Mouse (Mus musculus): Measurements from ENCODE around the gene C9orf72. TPM values are rescaled to one million over a fixed set of nuclear protein-coding genes. Genes with fewer than 3 reads are reported as not detected.
"Not testable (repeated sequence)": the region's sequence is repeated elsewhere in the genome, so short reads cannot be mapped to it uniquely, and the experiment has no call there.

The C9orf72 gene
- total RNA-seq (2021), result 10 to 100 TPM; 24.7 to 26.0 TPM
- long read RNA-seq, experiment 1, transcript C9orf72-203 (11 exons, 3,193 nt), result major isoform, 10 of 21 reads
- long read RNA-seq, experiment 1, partial matches to known transcripts, result 3 of 21 reads
- long read RNA-seq, experiment 1, other reads (novel, unspliced or antisense), result 8 of 21 reads
- long read RNA-seq, experiment 2, transcript C9orf72-203 (11 exons, 3,193 nt), result major isoform, 13 of 17 reads
- long read RNA-seq, experiment 2, partial matches to known transcripts, result 1 of 17 reads
- long read RNA-seq, experiment 2, other reads (novel, unspliced or antisense), result 3 of 17 reads

DNA sequence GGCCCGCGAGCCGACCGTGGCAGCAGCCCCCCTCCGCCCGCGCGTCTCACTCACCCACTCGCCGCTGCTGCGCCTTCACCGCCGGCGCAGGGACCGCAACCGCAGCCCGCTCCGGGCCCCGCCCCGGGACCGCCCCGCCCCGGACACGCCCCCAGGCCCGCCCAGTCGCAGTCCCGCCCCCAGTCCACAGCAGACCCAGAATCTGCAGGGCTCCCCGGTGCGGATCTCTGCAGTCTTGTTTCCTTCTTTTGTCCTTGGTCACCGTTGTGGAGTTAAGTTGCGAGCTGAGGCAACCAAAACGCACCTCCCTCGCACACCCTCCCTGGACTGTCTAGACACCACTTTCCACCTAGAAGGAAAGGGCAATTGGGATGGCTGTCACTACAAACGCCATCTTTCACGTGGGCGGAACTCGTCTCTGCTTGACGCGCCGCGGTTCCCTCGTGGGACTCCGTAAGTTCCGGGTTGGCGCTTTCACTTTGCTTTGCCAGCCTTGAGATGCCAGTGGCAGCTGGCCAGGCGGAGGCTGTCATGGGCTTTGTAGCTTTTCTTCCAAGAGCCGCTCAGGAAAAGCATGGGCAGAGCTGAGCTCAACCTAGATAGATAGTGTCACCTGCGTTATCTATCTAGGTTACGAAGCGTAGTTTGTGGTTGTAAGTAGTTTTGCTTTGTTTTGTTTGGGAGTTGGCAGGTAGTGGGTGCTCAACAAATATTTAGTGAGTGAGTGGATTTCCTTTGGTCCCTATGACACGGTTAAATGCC lies at the start of gene C9orf72:
Gene C9orf72 (minus strand): TSS at position 442 of the 762 bp plus-strand sequence.
- Histone ChIP-seq H3K27ac (peak within 1 kb of the TSS; percentile 90), H3K4me3 (peak within 1 kb of the TSS; percentile 96)
- DNase-seq (ENCODE audit: low spot score in 2 of 2), result peak; percentile 95 to 96
- no peak for TF ChIP-seq CTCF (conservative IDR thresholded peaks at IDR 0.05)

DNA sequence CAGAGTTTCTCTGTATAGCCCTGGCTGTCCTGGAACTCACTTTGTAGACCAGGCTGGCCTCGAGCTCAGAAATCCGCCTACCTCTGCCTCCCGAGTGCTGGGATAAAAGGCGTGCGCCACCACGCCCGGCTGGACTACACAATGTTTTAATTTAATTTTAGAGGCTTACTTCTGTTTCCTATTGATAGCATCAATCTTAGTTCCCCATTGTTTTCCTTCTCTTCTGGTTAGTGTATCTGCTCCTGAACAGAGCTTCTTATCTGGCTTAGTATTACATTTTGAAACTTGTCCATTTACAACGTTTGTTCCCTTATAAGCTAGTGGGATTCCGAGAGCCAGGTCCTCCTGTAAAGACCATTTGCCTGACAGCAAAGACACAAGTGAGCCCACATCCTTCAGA lies 33.0 kb upstream of the C9orf72 start:
- no peak for TF ChIP-seq CTCF (conservative IDR thresholded peaks at IDR 0.05)
- no peak for DNase-seq (ENCODE audit: low spot score in 2 of 2)
- no peak overlapping the region for H3K4me3 ChIP-seq
- no peak overlapping the region for H3K27ac ChIP-seq

DNA sequence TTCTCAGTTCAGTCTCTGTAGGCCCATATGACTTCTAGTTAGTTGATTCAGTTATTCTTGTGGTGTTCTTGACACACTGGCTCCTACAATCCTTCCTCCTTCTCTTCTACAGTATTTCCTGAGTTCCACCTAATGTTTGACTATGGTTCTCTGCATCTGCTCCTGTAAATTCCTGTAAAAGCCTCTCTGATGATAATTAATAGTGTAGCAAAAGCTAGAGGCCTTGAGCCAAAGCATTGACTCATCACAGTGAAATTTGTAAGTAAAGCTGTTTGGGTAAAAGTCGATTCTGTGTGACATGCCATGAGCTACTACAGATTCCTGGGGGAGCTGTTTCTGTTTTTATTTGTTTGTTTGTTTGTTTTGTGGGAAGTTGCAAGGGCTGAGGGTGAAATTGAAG lies 18.0 kb upstream of the C9orf72 start:
- no peak for DNase-seq (ENCODE audit: low spot score in 2 of 2)
- TF ChIP-seq CTCF (conservative IDR thresholded peaks at IDR 0.05), result no peak
- Histone ChIP-seq H3K27ac (no peak overlapping the region), H3K4me3 (no peak overlapping the region)

DNA sequence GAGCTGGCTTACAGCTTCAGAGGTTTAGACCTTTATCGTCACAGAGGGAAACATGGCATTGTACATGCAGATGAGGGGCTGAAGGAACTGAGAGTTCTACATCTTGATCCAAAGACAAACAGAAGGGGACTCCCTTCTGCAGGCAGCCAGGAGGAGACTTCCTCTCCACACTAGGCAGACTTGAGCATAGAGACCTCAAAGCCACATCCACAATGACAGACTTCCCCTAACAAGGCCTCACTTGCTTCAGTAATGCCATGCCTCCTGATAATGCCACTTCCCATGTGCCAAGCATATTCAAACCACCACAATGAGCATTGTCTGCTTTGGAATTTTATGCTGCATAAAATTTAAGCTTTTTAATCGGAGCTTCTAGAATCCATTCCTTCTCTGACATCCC lies 15.8 kb upstream of the C9orf72 start:
- no peak overlapping the region for H3K27ac ChIP-seq
- no peak for DNase-seq (ENCODE audit: low spot score in 2 of 2)
- TF ChIP-seq CTCF (conservative IDR thresholded peaks at IDR 0.05), result no peak

DNA sequence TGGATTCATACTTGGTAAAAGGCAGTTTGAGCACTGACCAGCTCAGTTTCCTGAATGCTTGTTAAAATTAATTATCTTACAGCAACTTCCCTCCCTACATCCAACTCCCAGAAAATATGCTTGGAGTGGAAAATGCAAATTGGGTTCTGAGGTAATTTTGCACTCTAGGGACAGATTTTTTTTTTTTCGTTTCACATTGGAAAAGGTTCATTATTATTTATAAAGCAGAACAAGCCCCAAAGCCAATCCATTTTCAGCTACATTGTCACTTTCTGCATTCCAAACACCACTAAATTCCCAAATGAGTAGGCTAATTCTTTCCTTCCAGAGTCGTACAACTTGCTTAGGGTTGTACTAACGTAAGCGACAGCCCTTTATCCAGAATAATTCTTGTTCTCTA lies 12.7 kb upstream of the C9orf72 start:
- Histone ChIP-seq H3K27ac (no peak overlapping the region), H3K4me3 (no peak overlapping the region)
- DNase-seq (ENCODE audit: low spot score in 2 of 2), result no peak
- TF ChIP-seq CTCF (conservative IDR thresholded peaks at IDR 0.05), result no peak

More for the DNA sequence above, 15.8 kb upstream of the C9orf72 start:
- H3K4me3 ChIP-seq, result no peak overlapping the region

DNA sequence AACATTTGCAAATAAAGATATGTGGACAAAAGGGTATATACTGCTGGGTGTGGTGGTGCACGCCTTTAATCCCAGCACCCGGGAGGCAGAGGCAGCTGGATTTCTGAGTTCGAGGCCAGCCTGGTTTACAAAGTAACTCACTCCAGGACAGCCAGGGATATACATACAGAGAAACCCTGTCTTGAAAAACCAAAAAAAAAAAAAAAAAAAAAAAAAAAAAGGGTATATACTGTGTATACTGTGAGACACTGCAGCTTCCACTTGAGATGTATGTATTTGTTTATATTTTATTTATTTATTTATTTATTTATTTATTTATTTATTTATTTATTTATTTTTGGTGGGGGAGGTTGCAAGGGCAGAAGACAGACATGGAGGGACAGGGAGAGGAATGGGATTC lies 12.3 kb upstream of the C9orf72 start:
- DNase-seq (ENCODE audit: low spot score in 2 of 2); H3K4me3 ChIP-seq; H3K27ac ChIP-seq: not testable (repeated sequence)

DNA sequence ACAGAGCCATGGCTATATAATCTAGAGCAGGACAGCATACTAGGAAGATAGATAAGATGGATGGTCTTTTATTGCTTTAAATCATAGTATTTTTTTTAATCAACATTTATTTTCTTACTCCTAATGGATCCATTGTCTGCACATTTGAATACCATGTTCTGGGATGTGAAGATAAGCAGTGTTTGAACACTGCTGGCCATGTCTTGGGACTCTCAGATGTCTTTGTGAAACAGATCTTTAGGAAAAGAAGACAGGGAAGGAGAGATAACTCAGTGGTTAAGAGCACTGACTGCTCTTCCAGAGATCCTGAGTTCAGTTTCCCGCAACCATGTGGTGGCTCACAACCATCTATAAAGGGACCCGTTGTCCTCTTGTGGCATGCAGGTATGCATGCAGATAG lies 10.3 kb upstream of the C9orf72 start:
- Histone ChIP-seq H3K27ac (no peak overlapping the region), H3K4me3 (no peak overlapping the region)
- TF ChIP-seq CTCF (conservative IDR thresholded peaks at IDR 0.05), result no peak
- DNase-seq (ENCODE audit: low spot score in 2 of 2), result no peak

DNA sequence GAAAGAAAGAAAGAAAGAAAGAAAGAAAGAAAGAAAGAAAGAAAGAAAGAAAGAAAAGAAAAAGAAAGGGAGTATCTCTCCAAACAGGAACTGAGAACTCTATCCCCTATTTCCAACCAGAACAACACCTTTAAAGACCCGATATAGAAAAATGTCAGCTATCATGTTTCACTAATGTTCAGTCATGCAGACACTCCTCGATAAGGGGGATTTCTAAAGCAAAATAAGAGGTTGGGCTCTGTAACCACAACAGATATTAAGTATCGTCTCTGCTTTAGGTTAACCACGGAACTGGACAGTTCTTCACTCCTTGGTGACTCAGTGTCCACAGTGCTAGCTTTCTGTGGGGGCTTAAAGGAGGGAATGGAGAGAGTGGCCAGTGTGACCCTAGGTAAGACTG lies 2.3 kb upstream of the C9orf72 start:
- no peak for TF ChIP-seq CTCF (conservative IDR thresholded peaks at IDR 0.05)
- DNase-seq (ENCODE audit: low spot score in 2 of 2), result no peak

DNA sequence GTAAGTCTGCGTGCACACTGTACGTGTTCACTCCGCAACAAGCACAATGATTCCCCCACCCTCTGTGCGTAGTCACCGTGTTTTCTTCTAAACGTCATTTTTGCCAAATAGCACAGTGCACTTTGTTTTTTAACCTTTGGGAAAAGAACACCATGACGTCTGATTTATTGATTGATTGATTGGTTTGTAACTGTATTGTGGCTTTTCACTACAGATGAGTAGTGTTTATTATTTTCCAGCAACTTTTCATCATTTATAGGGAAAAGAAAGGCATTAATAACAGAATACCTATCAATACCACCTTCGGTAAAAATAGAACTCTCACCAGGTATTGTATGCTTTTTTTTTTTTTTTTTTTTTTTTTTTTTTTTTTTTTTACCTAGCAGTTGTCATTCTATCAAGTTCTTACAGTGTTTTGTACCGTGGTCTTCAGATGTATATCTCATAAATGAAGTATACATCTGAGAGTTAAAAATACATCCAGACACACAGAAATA lies 569 bp upstream of the C9orf72 start:
- H3K27ac ChIP-seq, result peak overlapping the region; percentile 90
- DNase-seq (ENCODE audit: low spot score in 2 of 2), result no peak
- no peak for TF ChIP-seq CTCF (conservative IDR thresholded peaks at IDR 0.05)
- H3K4me3 ChIP-seq, result peak overlapping the region; percentile 96

More for the DNA sequence above, 2.3 kb upstream of the C9orf72 start:
- Histone ChIP-seq H3K27ac (no peak overlapping the region), H3K4me3 (no peak overlapping the region)

DNA sequence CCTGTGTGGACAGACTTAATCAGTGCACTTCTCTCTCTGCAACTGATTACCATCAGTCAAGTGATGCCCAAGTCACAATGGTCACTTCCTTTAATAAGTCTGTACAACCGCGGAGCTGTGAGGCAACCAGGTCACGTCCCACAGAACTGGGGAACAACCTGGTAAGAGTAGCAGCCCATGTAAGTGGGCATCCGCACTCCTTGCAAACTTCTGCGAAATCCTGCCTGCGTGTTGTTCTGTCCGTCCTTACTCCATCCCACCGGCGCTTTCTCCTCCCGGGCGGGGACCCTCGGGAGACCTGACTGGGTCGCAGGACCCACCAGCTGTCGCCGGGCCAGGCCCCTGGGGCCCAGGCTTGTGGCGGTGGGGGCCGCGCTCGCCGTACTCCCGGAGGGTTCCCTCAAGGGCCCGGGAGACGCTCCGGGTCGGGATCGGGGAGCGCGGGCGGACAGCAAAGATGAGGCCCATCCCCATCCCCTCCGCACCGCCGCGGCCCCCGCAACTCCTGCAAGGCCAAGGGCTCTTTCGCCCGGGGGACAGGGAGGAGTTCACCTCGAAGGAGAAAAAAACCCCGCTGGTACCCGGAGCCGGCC lies 738 bp downstream of the C9orf72 start:
- TF ChIP-seq CTCF (conservative IDR thresholded peaks at IDR 0.05), result no peak
- H3K27ac ChIP-seq, result peak overlapping the region; percentile 90
- no peak for DNase-seq (ENCODE audit: low spot score in 2 of 2)
- H3K4me3 ChIP-seq, result peak overlapping the region; percentile 96

DNA sequence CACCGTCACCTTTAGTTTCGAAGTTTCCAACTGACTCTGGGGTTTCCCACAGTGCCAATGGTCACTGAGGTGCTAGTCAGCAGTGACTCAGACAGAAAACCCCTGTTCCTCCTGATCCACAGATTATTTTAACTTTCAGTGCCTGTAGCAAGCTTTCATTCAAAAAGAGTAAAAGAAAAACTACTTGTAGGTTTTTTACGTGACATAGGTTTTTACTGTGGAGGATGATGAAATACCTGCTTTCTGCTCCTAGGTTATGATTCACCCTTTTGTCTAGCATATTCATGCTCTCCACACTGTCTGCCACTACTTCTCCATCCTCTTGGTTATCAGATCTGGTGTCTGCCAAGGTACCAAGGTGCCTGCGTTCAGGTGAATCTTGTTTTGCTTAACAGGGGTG lies 1.9 kb downstream of the C9orf72 start:
- H3K27ac ChIP-seq, result no peak overlapping the region
- no peak for TF ChIP-seq CTCF (conservative IDR thresholded peaks at IDR 0.05)
- no peak for DNase-seq (ENCODE audit: low spot score in 2 of 2)
- no peak overlapping the region for H3K4me3 ChIP-seq

DNA sequence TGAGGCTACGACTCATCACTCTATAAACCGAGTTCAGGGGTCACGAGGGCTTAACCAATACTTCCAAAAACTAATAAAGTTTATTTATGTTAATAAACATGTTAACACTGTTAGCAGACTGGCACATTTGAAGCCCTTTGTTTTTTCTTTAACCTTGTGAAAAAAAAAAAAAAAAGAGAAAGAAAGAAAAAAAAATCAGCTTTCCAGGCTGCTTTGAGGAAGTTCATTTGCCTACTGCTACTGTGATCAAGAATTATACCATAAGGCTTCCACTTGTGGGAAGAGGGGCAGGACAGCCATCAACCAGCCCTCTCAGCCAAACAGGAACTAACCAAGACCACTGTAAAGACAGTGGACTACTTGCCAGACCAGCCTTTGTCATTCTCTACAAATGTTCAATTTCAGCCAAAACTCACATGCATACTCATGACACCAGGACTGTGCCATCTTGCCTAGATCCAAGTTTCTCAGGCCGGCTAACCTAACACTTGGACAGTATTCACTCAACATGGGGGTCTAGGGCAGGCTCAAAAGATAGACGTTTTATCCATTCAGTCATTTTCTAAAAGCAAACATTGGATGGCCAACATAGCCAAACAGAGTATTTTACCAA lies 2.5 kb downstream of the C9orf72 start:
- TF ChIP-seq CTCF (conservative IDR thresholded peaks at IDR 0.05), result no peak
- DNase-seq (ENCODE audit: low spot score in 2 of 2), result no peak
- Histone ChIP-seq H3K27ac (no peak overlapping the region), H3K4me3 (no peak overlapping the region)

DNA sequence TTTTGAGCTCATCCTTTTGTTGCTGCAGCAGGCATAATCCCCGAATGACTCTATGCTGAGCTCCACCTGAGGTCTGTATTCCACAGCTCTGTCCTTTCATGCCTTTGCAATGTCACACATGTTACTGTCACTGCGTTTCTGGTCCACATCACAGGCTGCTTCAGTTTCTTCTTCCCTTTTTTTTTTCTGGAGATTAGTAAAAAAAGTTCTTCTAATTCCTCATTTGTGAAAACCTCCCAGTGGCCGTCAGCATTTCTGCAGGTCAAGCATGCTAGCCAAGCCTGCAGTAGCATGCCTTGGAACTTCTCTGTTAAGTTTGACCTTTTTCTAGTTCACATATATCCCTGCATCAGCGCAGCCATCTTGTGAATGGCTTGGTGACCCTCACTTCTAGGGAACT lies 4.1 kb downstream of the C9orf72 start:
- DNase-seq (ENCODE audit: low spot score in 2 of 2), result no peak
- Histone ChIP-seq H3K27ac (no peak overlapping the region), H3K4me3 (no peak overlapping the region)
- TF ChIP-seq CTCF (conservative IDR thresholded peaks at IDR 0.05), result peak; percentile 46

Measured in layer of hippocampus, adult 2 months (tissue).